Mouse (Mus musculus) neural tube, embryonic 14.5 days (tissue): Measurements from ENCODE around the gene Ptgfr. TPM values are rescaled to one million over a fixed set of nuclear protein-coding genes. Genes with fewer than 3 reads are reported as not detected.

Source experiments
- ATAC-seq: fragments of 200-750 bp; cut with Nextera tagmentation; 2 replicates; pipeline ENCODE4 v1.8.0; 2017; ENCODE audit warnings: low read depth, mild to moderate bottlenecking, moderate TSS enrichment, moderate library complexity
- H3K27ac ChIP-seq: fragments of 300-500 bp; sonication (generic); 2 replicates; pipeline ENCODE4 v1.5.1; 2014; ENCODE audit warnings: low read depth, mild to moderate bottlenecking, control low read depth, low read length, moderate library complexity, mixed read lengths
- H3K27me3 ChIP-seq: fragments of 300-500 bp; sonication (generic); 2 replicates; pipeline ENCODE4 v1.6.1; 2014; ENCODE audit warnings: low read length; ENCODE audit not compliant: control insufficient read depth, insufficient read depth
- H3K36me3 ChIP-seq: fragments of 300-500 bp; sonication (generic); 2 replicates; pipeline ENCODE4 v1.6.1; 2014; ENCODE audit warnings: low read length, mixed read lengths; ENCODE audit not compliant: control insufficient read depth, insufficient read depth
- H3K4me1 ChIP-seq: fragments of 300-500 bp; sonication (generic); 2 replicates; pipeline ENCODE4 v1.6.1; 2014; ENCODE audit warnings: low read length; ENCODE audit not compliant: control insufficient read depth, insufficient read depth
- H3K4me2 ChIP-seq: fragments of 300-500 bp; sonication (generic); 2 replicates; pipeline ENCODE4 v1.6.1; 2014; ENCODE audit warnings: mild to moderate bottlenecking, low read depth, low read length, control low read depth
- H3K4me3 ChIP-seq: fragments of 300-500 bp; sonication (generic); 2 replicates; pipeline ENCODE4 v1.5.1; 2014; ENCODE audit warnings: low read depth, low read length, control low read depth, mixed read lengths
- H3K9ac ChIP-seq: fragments of 300-500 bp; sonication (generic); replicated peaks from 2 replicates; pipeline ENCODE4 v1.6.1; 2014; ENCODE audit warnings: low read depth, mild to moderate bottlenecking, control low read depth, low read length, mixed read lengths
- H3K9me3 ChIP-seq: fragments of 300-500 bp; sonication (generic); 2 replicates; pipeline ENCODE4 v1.6.1; 2016; ENCODE audit warnings: low read length; ENCODE audit not compliant: control insufficient read depth
- WGBS: fragments of 180-500 bp; shearing (Covaris S2); extraction: QIAGEN DNeasy Blood & Tissue Kit; methylation state at CpG from one replicate; pipeline ENCODE4 v1.1.7; 2014; 5-methylcytosine and 5-hydroxymethylcytosine counted together
- polyA plus RNA-seq: library from polyadenylated mRNA; unstranded; fragments of >200 nt; fragmentation: Nextera tagmentation; extraction: Ambion mirVana; gene quantifications from 2 replicates; pipeline ENCODE4 v1.2.1, GENCODE M21; 2014

The Ptgfr gene
- polyA plus RNA-seq, 1 experiment from 2014 or later: 1.5 TPM

GRCm38 (mm10) chr3:151838372-151838771 lies 942 bp upstream of the Ptgfr start:
- H3K9me3 ChIP-seq: no peaks in the 10 kb centered on the region
- no peak overlapping the region for H3K4me2 ChIP-seq
- no peaks in the 10 kb centered on the region for H3K36me3 ChIP-seq
- 50% methylated on average over 6 of the region's 6 CpGs for WGBS
- no peak overlapping the region for H3K4me3 ChIP-seq
- no peak overlapping the region for H3K9ac ChIP-seq
- no peak for ATAC-seq
- no peaks in the 10 kb centered on the region for H3K4me1 ChIP-seq
- H3K27ac ChIP-seq: no peak overlapping the region
- H3K27me3 ChIP-seq: no peaks in the 10 kb centered on the region; the same call in 1 of the 2 replicates

- Histone ChIP-seq H3K9ac (no peak overlapping the region), H3K4me1 (no peaks in the 10 kb centered on the region), H3K36me3 (no peaks in the 10 kb centered on the region), H3K4me2 (peak overlapping the region; percentile 75), H3K27me3 (no peaks in the 10 kb centered on the region; the same call in 1 of the 2 replicates), H3K27ac (no peak overlapping the region), H3K9me3 (no peaks in the 10 kb centered on the region), H3K4me3 (peak overlapping the region; percentile 40; the same call in 1 of the 2 replicates)
- peak; percentile 5; the same call in 1 of the 2 replicates for ATAC-seq
- WGBS: 50% methylated on average over 9 of the region's 9 CpGs
Measured at GRCm38 (mm10) chr3:151837749-151838148, 319 bp upstream of the Ptgfr start.

- no peaks in the 10 kb centered on the region; the same call in 1 of the 2 replicates for H3K27me3 ChIP-seq
- 11% methylated on average over 5 of the region's 5 CpGs for WGBS
- no peak overlapping the region for H3K9ac ChIP-seq
- no peak for ATAC-seq
- H3K4me1 ChIP-seq: no peaks in the 10 kb centered on the region
- no peaks in the 10 kb centered on the region for H3K36me3 ChIP-seq
- H3K27ac ChIP-seq: no peak overlapping the region
- no peaks in the 10 kb centered on the region for H3K9me3 ChIP-seq
- H3K4me2 ChIP-seq: peak overlapping the region; percentile 75; the same call in 1 of the 2 replicates
- H3K4me3 ChIP-seq: no peak overlapping the region; the same call in 1 of the 2 replicates
Measured at GRCm38 (mm10) chr3:151836451-151836850, 979 bp downstream of the Ptgfr start.

- Histone ChIP-seq H3K27ac (no peak overlapping the region), H3K4me3 (no peak overlapping the region), H3K36me3 (no peaks in the 10 kb centered on the region), H3K27me3 (no peaks in the 10 kb centered on the region; the same call in 1 of the 2 replicates), H3K4me1 (no peaks in the 10 kb centered on the region), H3K4me2 (no peak overlapping the region), H3K9ac (no peak overlapping the region), H3K9me3 (no peaks in the 10 kb centered on the region)
- no peak for ATAC-seq
- 68% methylated on average over 3 of the region's 3 CpGs for WGBS
Measured at GRCm38 (mm10) chr3:151835831-151836230, 1.6 kb downstream of the Ptgfr start.

GRCm38 (mm10) chr3:151827950-151828610 lies 9.3 kb downstream of the Ptgfr start:
- Histone ChIP-seq H3K4me1 (no peaks in the 10 kb centered on the region), H3K9me3 (no peaks in the 10 kb centered on the region), H3K4me2 (no peak overlapping the region), H3K9ac (no peak overlapping the region), H3K36me3 (no peaks in the 10 kb centered on the region), H3K27me3 (no peaks in the 10 kb centered on the region), H3K27ac (no peak overlapping the region), H3K4me3 (no peak overlapping the region)
- ATAC-seq: peak; percentile 24; the same call in 1 of the 2 replicates
- 66% methylated on average over 11 of the region's 11 CpGs for WGBS

DNA sequence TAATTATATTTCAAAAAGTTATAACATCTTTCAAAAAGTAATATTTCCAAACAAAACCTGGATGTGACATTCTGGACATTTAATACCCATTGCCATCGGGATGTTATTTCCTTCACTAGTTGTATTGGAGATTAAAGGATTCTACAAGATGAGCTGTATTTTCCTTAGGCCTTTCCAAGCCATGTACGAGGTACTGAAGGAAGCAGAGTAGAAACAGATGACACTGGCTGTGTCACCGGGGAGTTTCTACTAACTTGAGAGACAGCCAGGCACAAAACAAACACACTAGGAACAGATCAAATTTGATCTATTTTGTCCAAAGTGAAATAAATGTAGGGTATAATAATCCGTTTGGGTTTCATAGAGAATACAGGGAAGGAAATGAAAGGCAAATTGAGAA lies 17.6 kb downstream of the Ptgfr start:
- no peak overlapping the region for H3K4me3 ChIP-seq
- no peak overlapping the region for H3K9ac ChIP-seq
- no peaks in the 10 kb centered on the region for H3K4me1 ChIP-seq
- 88% methylated on average over 4 of the region's 4 CpGs for WGBS
- no peak for ATAC-seq
- H3K4me2 ChIP-seq: no peak overlapping the region
- no peaks in the 10 kb centered on the region for H3K36me3 ChIP-seq
- no peaks in the 10 kb centered on the region for H3K9me3 ChIP-seq
- H3K27me3 ChIP-seq: no peaks in the 10 kb centered on the region
- H3K27ac ChIP-seq: no peak overlapping the region

- ATAC-seq: no peak
- Histone ChIP-seq H3K4me1 (no peaks in the 10 kb centered on the region), H3K4me3 (no peak overlapping the region), H3K27ac (no peak overlapping the region), H3K9ac (no peak overlapping the region), H3K36me3 (no peaks in the 10 kb centered on the region), H3K9me3 (no peaks in the 10 kb centered on the region), H3K27me3 (no peaks in the 10 kb centered on the region), H3K4me2 (no peak overlapping the region)
- WGBS: 79% methylated on average over 6 of the region's 6 CpGs
Measured at GRCm38 (mm10) chr3:151818265-151818664, 19.2 kb downstream of the Ptgfr start.

GRCm38 (mm10) chr3:151808613-151809012 lies 28.8 kb downstream of the Ptgfr start:
- Histone ChIP-seq H3K9me3 (no peaks in the 10 kb centered on the region), H3K4me3 (no peak overlapping the region), H3K27me3 (no peaks in the 10 kb centered on the region), H3K36me3 (no peaks in the 10 kb centered on the region), H3K9ac (no peak overlapping the region), H3K4me2 (no peak overlapping the region), H3K4me1 (no peaks in the 10 kb centered on the region), H3K27ac (no peak overlapping the region)
- no peak for ATAC-seq
- WGBS: 78% methylated on average over 2 of the region's 2 CpGs

DNA sequence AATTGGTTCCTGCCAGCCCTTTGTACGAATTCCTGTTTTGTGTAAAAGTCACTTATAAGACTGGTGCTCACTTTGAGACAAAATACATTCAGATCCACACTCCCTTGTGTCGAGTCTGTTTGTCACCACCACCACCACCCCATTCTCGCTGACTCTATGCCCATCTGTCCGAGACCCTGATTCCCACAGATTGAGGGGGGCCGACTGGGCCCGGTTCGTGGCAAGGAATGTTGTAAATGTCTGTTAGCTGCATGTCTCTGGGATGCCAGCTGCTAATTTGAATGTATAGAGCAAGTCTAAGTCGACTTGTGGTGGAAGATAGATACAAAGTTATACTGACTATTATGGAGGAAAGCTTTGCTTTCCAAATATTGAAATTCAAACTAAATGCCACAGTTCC lies 48.8 kb downstream of the Ptgfr start:
- Histone ChIP-seq H3K4me2 (no peak overlapping the region), H3K27me3 (no peaks in the 10 kb centered on the region), H3K36me3 (no peaks in the 10 kb centered on the region), H3K27ac (no peak overlapping the region), H3K4me1 (no peaks in the 10 kb centered on the region), H3K9me3 (no peaks in the 10 kb centered on the region), H3K9ac (no peak overlapping the region), H3K4me3 (no peak overlapping the region)
- ATAC-seq: no peak
- WGBS: 52% methylated on average over 8 of the region's 8 CpGs
